Mouse (Mus musculus): ENCODE results near the gene Nav3. TPM values are rescaled to one million over a fixed set of nuclear protein-coding genes. Genes with fewer than 3 reads are reported as not detected.

Nav3 gene
- total and polyA plus RNA-seq, 3 experiments = not detected

DNA sequence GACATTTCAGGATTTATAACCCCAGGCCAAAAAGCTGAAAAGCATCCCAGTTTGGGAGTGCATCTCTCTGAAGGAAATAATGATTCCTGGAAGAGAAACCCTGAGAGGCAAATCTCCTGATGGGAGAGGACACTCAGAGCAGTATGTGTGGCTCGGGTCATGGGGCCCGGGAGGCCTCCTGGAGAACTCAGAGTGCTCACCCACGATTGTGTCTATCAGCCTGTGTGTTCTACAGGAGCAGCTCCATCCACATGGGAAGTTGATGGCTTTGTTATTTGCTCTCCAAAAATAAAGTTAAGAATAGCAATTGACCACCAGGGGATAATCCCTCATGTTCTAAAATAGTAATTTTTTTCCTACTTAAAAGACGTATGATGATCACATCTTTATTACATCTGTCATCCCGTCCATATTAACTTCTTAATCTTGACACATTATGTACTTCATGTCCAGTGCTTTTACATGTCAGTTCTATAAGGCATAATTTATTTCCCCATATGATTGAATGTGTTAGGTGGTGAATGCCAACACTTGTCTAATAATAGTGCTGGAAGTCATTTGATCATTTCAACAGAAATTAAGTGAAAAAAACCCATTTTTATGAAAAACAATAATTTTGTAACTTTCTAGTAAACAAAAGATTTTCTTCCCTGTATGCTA lies 581.2 kb downstream of the Nav3 start:
- Histone ChIP-seq H3K9ac (ENCODE audit: control insufficient read depth, low read depth, low read length, poor library complexity, severe bottlenecking) (no peak overlapping the region), H3K36me3 (ENCODE audit: control insufficient read depth in 1 of 2, insufficient read depth in 2 of 2, low read length in 2 of 2) (no peaks in the 10 kb centered on the region), H3K27ac (ENCODE audit: control insufficient read depth, low read depth, low read length) (no peak overlapping the region), H3K9me3 (replicated peaks; ENCODE audit: insufficient read depth, low read length) (no peaks in the 10 kb centered on the region), H3K27me3 (ENCODE audit: control insufficient read depth in 1 of 2, insufficient read depth in 2 of 2, low read length in 2 of 2) (no peaks in the 10 kb centered on the region), H3K4me1 (ENCODE audit: control insufficient read depth in 1 of 2, insufficient read depth in 2 of 2, low read length in 2 of 2) (no peaks in the 10 kb centered on the region), H3K79me2 (ENCODE audit: control insufficient read depth, insufficient read depth, low read length, poor library complexity) (no peaks in the 10 kb centered on the region), H3K4me3 (ENCODE audit: control insufficient read depth in 1 of 2, insufficient read depth in 1 of 2, low read depth in 2 of 2, low read length in 2 of 2) (no peak overlapping the region)
- no peak for TF ChIP-seq GATA1 (IDR thresholded peaks at IDR 0.05; ENCODE audit: low read depth, low read length)
- TF ChIP-seq CTCF (IDR thresholded peaks at IDR 0.05 in 2 of 3, conservative IDR thresholded peaks at IDR 0.05 in 1 of 3; ENCODE audit: control insufficient read depth in 1 of 3, insufficient read depth in 1 of 3, low read depth in 2 of 3, low read length in 3 of 3, poor library complexity in 1 of 3, severe bottlenecking in 1 of 3) = no peak
- no peak for TF ChIP-seq ELF1 (IDR thresholded peaks at IDR 0.05; ENCODE audit: low read depth, low read length)
- TF ChIP-seq TAL1 (IDR thresholded peaks at IDR 0.05; ENCODE audit: low read length) = no peak
- TF ChIP-seq SIN3A (IDR thresholded peaks at IDR 0.05; ENCODE audit: low read length) = no peak
- TF ChIP-seq ZKSCAN1 (IDR thresholded peaks at IDR 0.05; ENCODE audit: low read depth, low read length) = no peak
- TF ChIP-seq UBTF (IDR thresholded peaks at IDR 0.05; ENCODE audit: borderline replicate concordance, insufficient read depth, low read depth, low read length) = no peak
- TF ChIP-seq RAD21 (IDR thresholded peaks at IDR 0.05; ENCODE audit: low read depth, low read length) = no peak
- no peak for TF ChIP-seq SMC3 (IDR thresholded peaks at IDR 0.05; ENCODE audit: low read depth, low read length)
- TF ChIP-seq KAT2A (conservative IDR thresholded peaks at IDR 0.05; ENCODE audit: low read depth, low read length) = no peak
- TF ChIP-seq MEF2A (IDR thresholded peaks at IDR 0.05; ENCODE audit: extremely low read depth, insufficient replicate concordance, low read depth, low read length, poor library complexity, severe bottlenecking) = no peak
- no peak for TF ChIP-seq CHD2 (IDR thresholded peaks at IDR 0.05; ENCODE audit: low read length)
- TF ChIP-seq TCF12 (IDR thresholded peaks at IDR 0.05; ENCODE audit: low read depth, low read length) = no peak
- no peak for TF ChIP-seq JUND (IDR thresholded peaks at IDR 0.05; ENCODE audit: low read depth, low read length)
- no peak for TF ChIP-seq MAX (IDR thresholded peaks at IDR 0.05; ENCODE audit: low read length)
- no peak for TF ChIP-seq RCOR1 (IDR thresholded peaks at IDR 0.05; ENCODE audit: low read depth, low read length)
- no peak for TF ChIP-seq ZC3H11A (IDR thresholded peaks at IDR 0.05; ENCODE audit: low read depth, low read length)
- no peak for TF ChIP-seq POLR2AphosphoS2 (IDR thresholded peaks at IDR 0.05; ENCODE audit: low read length)
- no peak for TF ChIP-seq POLR2A (IDR thresholded peaks at IDR 0.05; ENCODE audit: control insufficient read depth in 1 of 2, insufficient read depth in 1 of 2, low read depth in 1 of 2, low read length in 2 of 2, poor library complexity in 1 of 2)
- no peak for TF ChIP-seq ZNF384 (IDR thresholded peaks at IDR 0.05; ENCODE audit: low read depth, low read length)
- no peak for DNase-seq (ENCODE audit: low read depth, low spot score)

GRCm38 (mm10) chr10:109866063-109866462 lies 589.9 kb downstream of the Nav3 start:
- H3K9me3 ChIP-seq (replicated peaks; ENCODE audit: insufficient read depth, low read length) = no peaks in the 10 kb centered on the region
- no peak overlapping the region for H3K4me3 ChIP-seq (ENCODE audit: control insufficient read depth in 1 of 2, insufficient read depth in 1 of 2, low read depth in 2 of 2, low read length in 2 of 2)
- H3K4me1 ChIP-seq (ENCODE audit: control insufficient read depth in 1 of 2, insufficient read depth in 2 of 2, low read length in 2 of 2) = no peaks in the 10 kb centered on the region
- H3K27me3 ChIP-seq (ENCODE audit: control insufficient read depth in 1 of 2, insufficient read depth in 2 of 2, low read length in 2 of 2) = no peaks in the 10 kb centered on the region
- TF ChIP-seq TBP (IDR thresholded peaks at IDR 0.05; ENCODE audit: low read depth, low read length) = no peak
- no peak for TF ChIP-seq NELFE (IDR thresholded peaks at IDR 0.05; ENCODE audit: low read depth, low read length)
- TF ChIP-seq POLR2AphosphoS5 (IDR thresholded peaks at IDR 0.05; ENCODE audit: borderline replicate concordance, low read depth, low read length) = no peak
- TF ChIP-seq USF2 (IDR thresholded peaks at IDR 0.05; ENCODE audit: borderline replicate concordance in 1 of 2, insufficient read depth in 1 of 2, low read depth in 1 of 2, low read length in 2 of 2) = no peak
- TF ChIP-seq BHLHE40 (IDR thresholded peaks at IDR 0.05; ENCODE audit: borderline replicate concordance, low read depth, low read length) = no peak
- TF ChIP-seq KAT2A (conservative IDR thresholded peaks at IDR 0.05; ENCODE audit: low read depth, low read length) = no peak
- TF ChIP-seq ELF1 (IDR thresholded peaks at IDR 0.05; ENCODE audit: low read depth, low read length) = no peak
- no peak for TF ChIP-seq ETS1 (IDR thresholded peaks at IDR 0.05; ENCODE audit: low read depth, low read length)
- no peaks in the 10 kb centered on the region for H3K36me3 ChIP-seq (ENCODE audit: control insufficient read depth in 1 of 2, insufficient read depth in 2 of 2, low read length in 2 of 2)
- H3K79me2 ChIP-seq (ENCODE audit: control insufficient read depth, insufficient read depth, low read length, poor library complexity) = no peaks in the 10 kb centered on the region
- H3K27ac ChIP-seq (ENCODE audit: control insufficient read depth, low read depth, low read length) = no peak overlapping the region
- no peak overlapping the region for H3K9ac ChIP-seq (ENCODE audit: control insufficient read depth, low read depth, low read length, poor library complexity, severe bottlenecking)
- no peak for DNase-seq (ENCODE audit: low read depth, low spot score)

All from MEL (cell line).